Mouse (Mus musculus): ENCODE results near the gene Parp8. TPM values are rescaled to one million over a fixed set of nuclear protein-coding genes. Genes with fewer than 3 reads are reported as not detected.

Parp8 gene
- total and polyA plus RNA-seq, 2 experiments from 2014 or later = 24.5 to 40.0 TPM

DNA sequence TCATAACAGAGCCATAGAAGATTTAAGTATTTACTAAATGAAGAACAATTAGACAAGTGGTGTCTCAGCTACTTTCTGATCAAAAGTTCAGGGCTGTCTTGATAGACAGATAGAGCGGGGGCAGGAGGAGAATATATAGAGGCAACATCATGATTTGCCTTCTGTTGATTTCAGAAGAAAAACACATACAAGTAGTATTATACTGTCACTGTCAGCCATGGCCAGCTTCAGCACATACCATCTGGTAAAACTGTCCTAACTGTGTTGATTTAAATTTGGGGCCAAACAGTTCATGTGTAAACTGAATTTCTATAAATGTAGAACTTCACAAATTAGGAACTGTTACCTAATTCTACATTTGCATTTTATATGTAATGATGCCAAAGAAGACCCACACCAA is 127.6 kb downstream of the Parp8 start:
- 100% methylated on average over 1 of the region's 1 CpGs for WGBS
- DNase-seq (ENCODE audit: low spot score) (no peak), ATAC-seq (ENCODE audit: low FRiP score) (no peak)
- H3K4me2 ChIP-seq (ENCODE audit: low read depth, low read length, poor library complexity, severe bottlenecking) = no peak overlapping the region
- no peak for TF ChIP-seq CTCF (IDR thresholded peaks at IDR 0.05)
- H3K4me1 ChIP-seq (ENCODE audit: insufficient read depth, low read length) = no peaks in the 10 kb centered on the region
- no peak overlapping the region for H3K27ac ChIP-seq (ENCODE audit: low read depth, low read length)
- no peak overlapping the region for H3K9ac ChIP-seq (replicated peaks; ENCODE audit: low read length, poor library complexity, severe bottlenecking)
- H3K36me3 ChIP-seq (ENCODE audit: insufficient read depth, low read length) = peaks cover 15% of the 10 kb centered on the region
- no peaks in the 10 kb centered on the region for H3K9me3 ChIP-seq (ENCODE audit: low read length)
- H3K27me3 ChIP-seq (ENCODE audit: insufficient read depth, low read length) = no peaks in the 10 kb centered on the region
- no peak overlapping the region for H3K4me3 ChIP-seq (ENCODE audit: low read depth, low read length)

- no peak for ATAC-seq (ENCODE audit: low FRiP score)
- Histone ChIP-seq H3K27me3 (ENCODE audit: insufficient read depth, low read length) (no peaks in the 10 kb centered on the region), H3K36me3 (ENCODE audit: insufficient read depth, low read length) (no peaks in the 10 kb centered on the region; the same call in 1 of the 2 replicates), H3K4me3 (ENCODE audit: low read depth, low read length) (no peak overlapping the region), H3K9me3 (ENCODE audit: low read length) (no peaks in the 10 kb centered on the region), H3K27ac (ENCODE audit: low read depth, low read length) (no peak overlapping the region), H3K4me2 (ENCODE audit: low read depth, low read length, poor library complexity, severe bottlenecking) (no peak overlapping the region), H3K9ac (replicated peaks; ENCODE audit: low read length, poor library complexity, severe bottlenecking) (no peak overlapping the region), H3K4me1 (ENCODE audit: insufficient read depth, low read length) (no peaks in the 10 kb centered on the region)
- 91% methylated on average over 9 of the region's 9 CpGs for WGBS
- no peak for TF ChIP-seq CTCF (IDR thresholded peaks at IDR 0.05)
- DNase-seq (ENCODE audit: low spot score) = no peak
These were observed 140.9 kb downstream of the Parp8 start for GRCm38 (mm10) chr13:116884422-116884942.

- H3K9me3 ChIP-seq (ENCODE audit: low read length) = no peaks in the 10 kb centered on the region
- ATAC-seq (ENCODE audit: low FRiP score) = no peak
- H3K27me3 ChIP-seq (ENCODE audit: insufficient read depth, low read length) = no peaks in the 10 kb centered on the region
These were observed 143.1 kb downstream of the Parp8 start for GRCm38 (mm10) chr13:116882226-116882625.

DNA sequence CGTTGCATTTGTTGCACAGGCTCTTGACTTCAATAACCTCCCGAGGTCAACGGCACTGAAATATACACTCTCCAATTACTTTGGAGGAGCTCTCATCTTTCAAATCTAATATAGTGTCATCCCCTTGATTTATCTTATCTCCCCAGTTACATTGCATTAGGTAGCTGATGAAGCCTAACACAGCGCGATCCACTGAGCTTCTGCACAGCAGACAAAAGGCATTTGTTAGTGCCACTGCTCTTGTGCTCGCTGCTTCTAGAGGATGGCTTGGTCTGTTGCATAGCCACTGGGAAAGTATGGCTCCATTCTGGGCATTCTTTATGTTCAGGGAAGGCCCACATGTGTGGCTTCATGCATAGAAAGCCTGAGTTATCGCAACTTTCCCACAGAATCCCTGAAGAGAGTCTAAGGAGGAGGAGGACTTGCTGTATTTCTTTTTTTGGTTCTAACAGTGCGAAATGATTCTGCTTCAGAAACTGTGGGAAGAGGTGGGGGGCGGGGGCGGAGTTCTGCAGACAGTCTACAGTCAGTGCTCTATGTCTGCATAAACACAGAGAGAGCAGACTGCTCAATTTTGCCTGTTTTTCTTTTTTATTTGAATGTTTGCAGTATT is 145.7 kb downstream of the Parp8 start:
- no peak overlapping the region for H3K4me2 ChIP-seq (ENCODE audit: low read depth, low read length, poor library complexity, severe bottlenecking)
- ATAC-seq (ENCODE audit: low FRiP score) = no peak
- no peaks in the 10 kb centered on the region for H3K4me1 ChIP-seq (ENCODE audit: insufficient read depth, low read length)
- H3K27ac ChIP-seq (ENCODE audit: low read depth, low read length) = no peak overlapping the region
- DNase-seq (ENCODE audit: low spot score) = no peak
- H3K27me3 ChIP-seq (ENCODE audit: insufficient read depth, low read length) = no peaks in the 10 kb centered on the region
- H3K4me3 ChIP-seq (ENCODE audit: low read depth, low read length) = no peak overlapping the region
- no peaks in the 10 kb centered on the region for H3K9me3 ChIP-seq (ENCODE audit: low read length)
- 82% methylated on average over 10 of the region's 10 CpGs for WGBS
- H3K9ac ChIP-seq (replicated peaks; ENCODE audit: low read length, poor library complexity, severe bottlenecking) = no peak overlapping the region
- H3K36me3 ChIP-seq (ENCODE audit: insufficient read depth, low read length) = peaks cover 4% of the 10 kb centered on the region; the same call in 1 of the 2 replicates
- TF ChIP-seq CTCF (IDR thresholded peaks at IDR 0.05) = no peak

More at GRCm38 (mm10) chr13:116882226-116882625, 143.1 kb downstream of the Parp8 start:
- Histone ChIP-seq H3K4me3 (ENCODE audit: low read depth, low read length) (no peak overlapping the region), H3K36me3 (ENCODE audit: insufficient read depth, low read length) (peaks cover 4% of the 10 kb centered on the region; the same call in 1 of the 2 replicates), H3K27ac (ENCODE audit: low read depth, low read length) (no peak overlapping the region), H3K9ac (replicated peaks; ENCODE audit: low read length, poor library complexity, severe bottlenecking) (no peak overlapping the region), H3K4me1 (ENCODE audit: insufficient read depth, low read length) (no peaks in the 10 kb centered on the region), H3K4me2 (ENCODE audit: low read depth, low read length, poor library complexity, severe bottlenecking) (no peak overlapping the region)
- WGBS = 91% methylated on average over 7 of the region's 7 CpGs
- TF ChIP-seq CTCF (IDR thresholded peaks at IDR 0.05) = no peak
- no peak for DNase-seq (ENCODE audit: low spot score)

GRCm38 (mm10) chr13:116870221-116870620 is 155.1 kb downstream of the Parp8 start:
- 73% methylated on average over 1 of the region's 1 CpGs for WGBS
- H3K9me3 ChIP-seq (ENCODE audit: low read length) = no peaks in the 10 kb centered on the region

DNA sequence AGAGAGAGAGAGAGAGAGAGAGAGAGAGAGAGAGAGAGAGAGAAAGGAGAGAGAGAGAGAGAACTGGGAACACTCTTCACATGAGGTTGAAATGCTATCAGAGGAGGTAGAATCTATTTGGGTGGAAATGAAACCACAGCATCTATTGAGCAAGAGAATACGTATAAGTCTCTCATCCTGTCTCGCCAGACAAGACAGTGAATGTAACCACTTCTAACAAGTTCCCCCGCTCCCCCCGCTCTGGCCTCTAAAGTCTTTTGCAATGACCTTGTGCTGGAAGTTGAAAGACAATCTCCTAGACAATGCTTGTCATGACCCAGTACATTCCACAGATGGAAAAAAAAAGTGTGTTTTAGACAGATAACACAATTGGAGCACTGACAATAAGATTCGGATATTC is 181.4 kb downstream of the Parp8 start:
- TF ChIP-seq CTCF (IDR thresholded peaks at IDR 0.05) = no peak
- Histone ChIP-seq H3K36me3 (ENCODE audit: insufficient read depth, low read length) (no peaks in the 10 kb centered on the region), H3K4me2 (ENCODE audit: low read depth, low read length, poor library complexity, severe bottlenecking) (no peak overlapping the region), H3K4me3 (ENCODE audit: low read depth, low read length) (no peak overlapping the region), H3K27me3 (ENCODE audit: insufficient read depth, low read length) (no peaks in the 10 kb centered on the region), H3K4me1 (ENCODE audit: insufficient read depth, low read length) (no peaks in the 10 kb centered on the region), H3K27ac (ENCODE audit: low read depth, low read length) (no peak overlapping the region), H3K9me3 (ENCODE audit: low read length) (no peaks in the 10 kb centered on the region), H3K9ac (replicated peaks; ENCODE audit: low read length, poor library complexity, severe bottlenecking) (no peak overlapping the region)
- ATAC-seq (ENCODE audit: low FRiP score) (no peak), DNase-seq (ENCODE audit: low spot score) (no peak)
- 79% methylated on average over 5 of the region's 5 CpGs for WGBS

More at GRCm38 (mm10) chr13:116870221-116870620, 155.1 kb downstream of the Parp8 start:
- DNase-seq (ENCODE audit: low spot score) (no peak), ATAC-seq (ENCODE audit: low FRiP score) (no peak)
- no peaks in the 10 kb centered on the region for H3K27me3 ChIP-seq (ENCODE audit: insufficient read depth, low read length)
- H3K27ac ChIP-seq (ENCODE audit: low read depth, low read length) = no peak overlapping the region
- no peak overlapping the region for H3K4me2 ChIP-seq (ENCODE audit: low read depth, low read length, poor library complexity, severe bottlenecking)
- H3K9ac ChIP-seq (replicated peaks; ENCODE audit: low read length, poor library complexity, severe bottlenecking) = no peak overlapping the region
- H3K4me1 ChIP-seq (ENCODE audit: insufficient read depth, low read length) = no peaks in the 10 kb centered on the region
- TF ChIP-seq CTCF (IDR thresholded peaks at IDR 0.05) = no peak
- no peak overlapping the region for H3K4me3 ChIP-seq (ENCODE audit: low read depth, low read length)
- peaks cover 14% of the 10 kb centered on the region; the same call in 1 of the 2 replicates for H3K36me3 ChIP-seq (ENCODE audit: insufficient read depth, low read length)
